Mouse (Mus musculus): ENCODE measurements around the gene Hspa1a. TPM values are rescaled to one million over a fixed set of nuclear protein-coding genes. Genes with fewer than 3 reads are reported as not detected.
A peak's percentile ranks its signal among the peaks of the same experiment; 100 is the strongest.
"Not testable (repeated sequence)": the region's sequence is repeated elsewhere in the genome, so short reads cannot be mapped to it uniquely, and the experiment has no call there.

The Hspa1a gene
- total RNA-seq, 4 experiments from 2014 or later: 11.9 to 35.8 (median 14.4) TPM

GRCm38 (mm10) chr17:34964640-34965049 is 7.3 kb downstream of the Hspa1a start:
- DNase-seq: no peak

GRCm38 (mm10) chr17:34962841-34963240 is 9.1 kb downstream of the Hspa1a start:
- no peak for DNase-seq

GRCm38 (mm10) chr17:34962125-34962524 is 9.8 kb downstream of the Hspa1a start:
- DNase-seq: no peak

- DNase-seq: no peak
Observed at GRCm38 (mm10) chr17:34960702-34961493, 11.1 kb downstream of the Hspa1a start.

- no peak for DNase-seq
Observed at GRCm38 (mm10) chr17:34959881-34960515, 12.0 kb downstream of the Hspa1a start.

- peak; percentile 89 for DNase-seq
Observed at GRCm38 (mm10) chr17:34959130-34959778, 12.7 kb downstream of the Hspa1a start, which contains the start of gene Hspa1b. Gene Hspa1b (minus strand): TSS chr17:34959238.

- DNase-seq: not testable (repeated sequence)
Observed at GRCm38 (mm10) chr17:34958734-34959129, 13.2 kb downstream of the Hspa1a start.

GRCm38 (mm10) chr17:34957966-34958365 is 14.0 kb downstream of the Hspa1a start:
- not testable (repeated sequence) for DNase-seq

- not testable (repeated sequence) for DNase-seq
Observed at GRCm38 (mm10) chr17:34957291-34957690, 14.7 kb downstream of the Hspa1a start.

- DNase-seq: no peak
Observed at GRCm38 (mm10) chr17:34956340-34956739, 15.6 kb downstream of the Hspa1a start.

GRCm38 (mm10) chr17:34955884-34956283 is 16.1 kb downstream of the Hspa1a start:
- DNase-seq: no peak

- DNase-seq: no peak
Observed at GRCm38 (mm10) chr17:34954831-34955230, 17.1 kb downstream of the Hspa1a start.

GRCm38 (mm10) chr17:34953904-34954303 is 18.1 kb downstream of the Hspa1a start:
- no peak for DNase-seq

GRCm38 (mm10) chr17:34953258-34953657 is 18.7 kb downstream of the Hspa1a start:
- no peak for DNase-seq

- DNase-seq: no peak
Observed at GRCm38 (mm10) chr17:34952378-34953040, 19.4 kb downstream of the Hspa1a start.

- no peak for DNase-seq
Observed at GRCm38 (mm10) chr17:34951636-34952377, 20.1 kb downstream of the Hspa1a start.

- no peak for DNase-seq
Observed at GRCm38 (mm10) chr17:34950514-34951455, 21.2 kb downstream of the Hspa1a start.

GRCm38 (mm10) chr17:34949553-34949969 is 22.4 kb downstream of the Hspa1a start:
- DNase-seq: no peak

- DNase-seq: not testable (repeated sequence)
Observed at GRCm38 (mm10) chr17:34948721-34949552, 23.0 kb downstream of the Hspa1a start.

- DNase-seq: no peak
Observed at GRCm38 (mm10) chr17:34947606-34948005, 24.4 kb downstream of the Hspa1a start.

Data from adrenal gland, adult 8-10 months (tissue).